Mouse (Mus musculus) megakaryocyte, embryonic 14.5 days (primary cell): ENCODE results near the gene Olfr1358. TPM values are rescaled to one million over a fixed set of nuclear protein-coding genes. Genes with fewer than 3 reads are reported as not detected.
A peak's percentile ranks its signal among the peaks of the same experiment; 100 is the strongest.
"Not testable (repeated sequence)": the region's sequence is repeated elsewhere in the genome, so short reads cannot be mapped to it uniquely, and the experiment has no call there.

ENCODE experiments used
- H3K27me3 ChIP-seq: replicated peaks from 2 replicates; pipeline ENCODE3; 2012; ENCODE audit warnings: inconsistent platforms
- H3K36me3 ChIP-seq: replicated peaks from 2 replicates; pipeline ENCODE3; 2012; ENCODE audit warnings: low read length, inconsistent platforms, mixed read lengths
- H3K4me1 ChIP-seq: 2 replicates; pipeline ENCODE4 v1.6.1; 2012; ENCODE audit warnings: inconsistent platforms
- H3K4me3 ChIP-seq: replicated peaks from 2 replicates; pipeline ENCODE3; 2012; ENCODE audit warnings: moderate library complexity, mild to moderate bottlenecking, inconsistent platforms
- H3K9me3 ChIP-seq: 2 replicates; pipeline ENCODE4 v1.6.1; 2012; ENCODE audit warnings: inconsistent platforms
- FLI1 ChIP-seq: IDR thresholded peaks from 2 replicates; pipeline ENCODE4 v1.6.1; 2012; ENCODE audit warnings: low read length, inconsistent platforms, mixed read lengths
- GATA1 ChIP-seq: IDR thresholded peaks from 3 replicates; pipeline ENCODE4 v1.6.1; 2012; ENCODE audit warnings: mixed read lengths, low read length, inconsistent platforms, borderline replicate concordance
- polyA plus RNA-seq: library from polyadenylated mRNA; stranded (reverse); fragments of >175 nt; gene quantifications from 2 replicates; pipeline ENCODE4 v1.2.3, GENCODE M21; 2012; ENCODE audit warnings: low replicate concordance; ENCODE audit not compliant: insufficient read depth

Olfr1358 gene
- polyA plus RNA-seq, 1 experiment: not detected

DNA sequence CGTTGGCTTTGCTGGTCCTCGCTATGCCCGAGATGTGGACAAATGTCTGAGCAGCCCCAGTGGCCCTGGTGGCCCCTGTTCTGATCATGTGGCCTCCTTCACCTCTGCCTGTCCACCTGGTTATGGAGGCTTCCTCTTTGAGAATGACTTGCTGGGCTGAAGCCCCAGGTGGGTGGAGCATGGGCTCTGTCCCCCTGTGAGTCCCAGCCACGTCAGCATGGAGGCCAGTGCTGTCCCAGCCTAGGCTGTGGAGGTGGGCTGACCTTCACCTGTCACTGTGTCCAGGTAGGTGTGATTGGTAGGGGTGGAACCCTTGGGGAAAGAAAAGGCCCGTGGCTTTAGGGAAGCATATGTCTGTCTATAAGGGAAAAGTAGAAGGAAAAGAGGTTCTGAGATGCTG lies 30.4 kb upstream of the Olfr1358 start:
- Histone ChIP-seq H3K4me3 (no peak overlapping the region), H3K9me3 (peaks cover 13% of the 10 kb centered on the region), H3K36me3 (no peaks in the 10 kb centered on the region), H3K4me1 (peaks cover 22% of the 10 kb centered on the region), H3K27me3 (peaks cover 62% of the 10 kb centered on the region)
- TF ChIP-seq FLI1: no peak
- TF ChIP-seq GATA1: no peak

- peaks cover 59% of the 10 kb centered on the region for H3K27me3 ChIP-seq
- H3K4me3 ChIP-seq: peak overlapping the region; percentile 85
- peaks cover 20% of the 10 kb centered on the region for H3K4me1 ChIP-seq
- no peak for TF ChIP-seq FLI1
- no peak for TF ChIP-seq GATA1
- no peaks in the 10 kb centered on the region for H3K36me3 ChIP-seq
- peaks cover 6% of the 10 kb centered on the region for H3K9me3 ChIP-seq
These were observed 29.7 kb upstream of the Olfr1358 start for GRCm38 (mm10) chr10:78487431-78488086.

DNA sequence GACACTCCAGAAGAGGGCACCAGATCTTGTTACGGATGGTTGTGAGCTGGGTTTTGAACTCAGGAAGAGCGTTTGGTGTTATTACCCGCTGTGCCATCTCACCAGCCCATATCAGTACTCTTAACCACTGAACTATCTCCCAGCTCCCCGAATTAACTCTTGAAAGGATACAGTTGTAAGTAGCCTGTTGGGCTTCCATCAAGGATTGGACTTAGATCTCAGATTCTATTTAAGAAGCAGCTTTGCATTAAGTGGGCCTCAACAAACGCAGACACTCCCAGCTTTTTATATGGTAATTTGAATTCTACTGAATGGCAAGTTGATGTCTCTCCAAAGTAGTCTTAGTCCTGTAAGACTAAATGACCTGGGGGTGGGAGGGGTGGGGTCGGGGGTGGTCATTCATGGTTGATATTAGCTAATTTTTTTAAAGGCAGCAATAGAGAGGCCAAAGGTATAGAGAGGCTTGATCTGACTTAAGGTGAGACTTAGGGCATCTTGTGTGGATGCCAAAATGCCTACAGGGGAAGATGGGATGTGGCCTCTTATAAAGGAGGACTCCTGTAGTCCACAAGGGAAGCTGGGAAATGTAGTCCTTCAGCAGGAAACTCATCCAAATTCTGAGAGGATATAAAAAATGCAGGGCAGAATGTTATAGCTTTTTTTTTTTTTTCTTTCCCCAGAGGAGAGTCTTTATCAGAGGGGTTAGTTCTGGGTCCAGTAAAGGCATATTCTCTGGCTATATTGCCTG lies 14.1 kb upstream of the Olfr1358 start:
- peaks cover 4% of the 10 kb centered on the region; the same call in 1 of the 2 replicates for H3K9me3 ChIP-seq
- H3K4me3 ChIP-seq: no peak overlapping the region
- TF ChIP-seq GATA1 (no peak), FLI1 (no peak)
- peaks cover 9% of the 10 kb centered on the region for H3K27me3 ChIP-seq
- H3K36me3 ChIP-seq: no peaks in the 10 kb centered on the region
- H3K4me1 ChIP-seq: 0 out of 2 replicates have a peak, but pooled peaks cover 7% of the 10 kb centered on the region

- Histone ChIP-seq H3K27me3 (peaks cover 14% of the 10 kb centered on the region), H3K4me1 (no peaks in the 10 kb centered on the region), H3K36me3 (no peaks in the 10 kb centered on the region), H3K4me3 (peak overlapping the region; percentile 28), H3K9me3 (peaks cover 7% of the 10 kb centered on the region)
- TF ChIP-seq GATA1 (no peak), FLI1 (no peak)
These were observed 2.6 kb downstream of the Olfr1358 start for GRCm38 (mm10) chr10:78519792-78520191.

DNA sequence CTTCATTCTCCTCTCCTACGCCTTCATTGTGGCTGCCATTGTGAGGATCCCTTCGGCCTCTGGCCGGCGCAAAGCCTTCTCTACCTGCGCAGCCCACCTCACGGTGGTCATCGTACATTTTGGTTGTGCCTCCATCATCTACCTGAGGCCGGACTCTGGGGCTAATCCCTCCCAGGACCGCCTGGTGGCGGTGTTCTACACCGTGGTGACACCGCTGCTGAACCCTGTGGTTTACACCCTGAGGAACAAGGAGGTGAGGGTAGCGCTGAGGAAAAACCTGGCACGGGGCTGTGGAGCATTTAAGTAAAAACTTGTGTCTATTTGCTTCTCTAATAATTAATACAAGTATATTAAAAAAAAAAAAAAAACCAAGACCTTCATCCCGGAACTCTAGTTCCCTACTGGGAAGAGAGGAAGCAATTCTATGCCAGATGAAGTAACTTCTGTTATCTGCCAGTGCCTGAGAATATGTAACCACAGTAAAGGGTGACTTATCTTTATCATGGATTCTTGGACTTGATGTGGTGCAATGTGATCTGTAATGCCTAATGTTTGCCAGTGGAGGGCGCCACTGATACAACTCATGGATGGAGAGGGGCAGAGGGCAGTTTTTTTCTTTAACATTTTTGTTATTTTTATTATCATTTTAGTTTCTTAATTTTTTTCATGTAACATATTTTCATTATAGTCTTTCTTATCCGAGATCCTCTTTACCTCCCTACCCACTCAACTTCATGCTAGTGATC lies 3.2 kb downstream of the Olfr1358 start:
- Histone ChIP-seq H3K36me3 (no peaks in the 10 kb centered on the region), H3K9me3 (peaks cover 7% of the 10 kb centered on the region), H3K4me3 (no peak overlapping the region), H3K27me3 (peaks cover 14% of the 10 kb centered on the region), H3K4me1 (no peaks in the 10 kb centered on the region)
- TF ChIP-seq GATA1 (no peak), FLI1 (no peak)

DNA sequence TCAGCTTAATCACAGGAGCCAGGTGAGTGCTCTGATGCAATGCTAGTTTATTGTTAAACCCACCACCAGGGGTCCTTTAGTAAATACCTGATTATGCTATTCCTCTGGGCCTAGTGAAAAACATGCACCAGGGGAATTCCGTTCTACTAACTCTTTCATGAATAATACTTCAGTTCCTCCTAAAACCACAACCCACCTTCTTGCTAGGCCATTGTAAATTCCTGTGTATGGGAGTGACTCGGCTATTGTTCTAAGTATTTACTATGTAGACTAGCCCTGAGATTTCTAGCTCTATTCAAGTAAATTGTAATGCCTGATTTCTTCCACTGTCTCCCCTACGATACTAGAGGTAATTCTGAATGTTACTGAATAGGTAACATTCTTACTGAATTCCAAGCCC lies 7.8 kb downstream of the Olfr1358 start:
- H3K27me3 ChIP-seq: not testable (repeated sequence)

GRCm38 (mm10) chr10:78525511-78525910 lies 8.3 kb downstream of the Olfr1358 start:
- no peak for TF ChIP-seq FLI1
- TF ChIP-seq GATA1: no peak
- H3K9me3 ChIP-seq: no peaks in the 10 kb centered on the region

More for the DNA sequence above, 7.8 kb downstream of the Olfr1358 start:
- not testable (repeated sequence) for H3K36me3 ChIP-seq, H3K4me3 ChIP-seq, H3K4me1 ChIP-seq, H3K9me3 ChIP-seq

DNA sequence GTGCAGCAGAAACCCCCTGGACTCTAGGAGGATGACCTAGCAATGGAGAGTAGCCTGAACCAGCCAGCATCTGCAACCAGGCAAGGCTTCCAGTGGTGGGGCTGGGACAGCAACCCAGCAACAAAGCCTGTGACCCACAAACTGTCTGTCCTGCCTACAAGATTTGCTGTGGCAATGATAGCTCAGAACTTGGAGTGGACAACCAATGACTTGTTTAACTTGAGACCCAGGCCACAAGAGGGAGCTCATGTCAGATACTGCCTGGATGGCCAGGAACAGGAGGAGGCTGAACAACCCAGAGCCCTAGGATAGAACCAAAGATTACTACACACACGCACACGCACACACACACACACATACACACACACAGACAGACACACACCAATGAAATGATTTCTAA lies 23.7 kb downstream of the Olfr1358 start:
- TF ChIP-seq FLI1: no peak
- TF ChIP-seq GATA1: no peak
- Histone ChIP-seq H3K27me3 (peaks cover 2% of the 10 kb centered on the region), H3K36me3 (no peaks in the 10 kb centered on the region)

More at GRCm38 (mm10) chr10:78525511-78525910, 8.3 kb downstream of the Olfr1358 start:
- Histone ChIP-seq H3K36me3 (no peaks in the 10 kb centered on the region), H3K4me1 (no peaks in the 10 kb centered on the region), H3K4me3 (no peak overlapping the region), H3K27me3 (peaks cover 5% of the 10 kb centered on the region)

DNA sequence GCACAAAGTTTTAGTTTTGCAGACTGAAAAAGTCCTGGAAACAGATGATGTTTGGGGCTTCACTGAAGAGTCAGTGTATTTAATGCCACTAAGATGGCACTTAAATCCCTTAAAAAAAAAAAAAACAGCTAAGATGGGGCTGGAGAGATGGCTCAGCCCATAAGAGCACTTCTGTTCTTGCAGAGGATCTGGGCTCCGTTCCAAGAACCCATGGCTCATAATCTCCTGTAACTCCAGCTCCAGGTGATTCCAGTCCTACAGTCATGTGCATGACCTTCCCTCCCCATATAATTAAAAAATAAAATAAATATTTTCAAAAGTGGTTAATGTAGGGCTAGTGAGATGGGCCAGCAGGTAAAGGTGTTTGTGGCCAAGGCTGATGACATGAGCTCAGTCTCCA lies 47.8 kb downstream of the Olfr1358 start:
- TF ChIP-seq FLI1 (no peak), GATA1 (no peak)
- Histone ChIP-seq H3K27me3 (peaks cover under 1% of the 10 kb centered on the region), H3K9me3 (no peaks in the 10 kb centered on the region), H3K4me3 (no peak overlapping the region), H3K36me3 (no peaks in the 10 kb centered on the region), H3K4me1 (0 out of 2 replicates have a peak, but pooled peaks cover 3% of the 10 kb centered on the region)

More for the DNA sequence above, 23.7 kb downstream of the Olfr1358 start:
- Histone ChIP-seq H3K9me3 (no peaks in the 10 kb centered on the region), H3K4me3 (no peak overlapping the region), H3K4me1 (no peaks in the 10 kb centered on the region; the same call in 1 of the 2 replicates)
